Mouse (Mus musculus) cerebellum, postnatal 25 days (tissue): ENCODE data around the gene Tmem131.

Experiments used
- DNase-seq, 2 experiments: peaks; one replicate each; pipeline ENCODE4 v3.0.0; 2021; ENCODE audit warnings: mixed read lengths in 2 of 2

Tmem131 gene

GRCm38 (mm10) chr1:36943653-36944052 lies at the start of gene Tmem131:
TSS of gene Tmem131 (minus strand) at chr1:36943666.
- no peak for DNase-seq

- DNase-seq = no peak
Observed at GRCm38 (mm10) chr1:36988561-36988960, 45.1 kb upstream of the Tmem131 start.

DNA sequence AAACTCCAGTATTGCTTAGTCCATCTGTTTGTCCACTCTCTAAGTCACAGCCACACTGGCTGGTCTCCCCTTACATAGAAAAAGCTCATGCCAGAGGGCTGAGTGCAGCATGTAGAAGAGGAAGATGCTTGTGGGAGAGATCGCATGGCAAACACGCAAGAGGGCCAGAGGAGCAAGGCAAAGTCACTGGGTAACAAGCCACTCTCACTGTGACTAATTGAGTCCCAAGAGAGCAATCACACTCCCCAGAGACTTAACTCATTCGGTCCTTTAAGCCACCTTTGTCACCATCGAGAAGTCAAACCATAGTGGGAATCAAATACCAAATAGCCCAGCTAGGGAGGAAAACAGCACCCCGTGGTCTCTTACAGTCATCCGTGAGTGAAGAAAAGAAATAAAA lies 44.7 kb upstream of the Tmem131 start:
- DNase-seq = no peak

- no peak for DNase-seq
Observed at GRCm38 (mm10) chr1:36987172-36988148, 44.0 kb upstream of the Tmem131 start.

GRCm38 (mm10) chr1:36986396-36987160 lies 43.1 kb upstream of the Tmem131 start:
- no peak for DNase-seq

- DNase-seq = no peak
Observed at GRCm38 (mm10) chr1:36985896-36986295, 42.4 kb upstream of the Tmem131 start.

DNA sequence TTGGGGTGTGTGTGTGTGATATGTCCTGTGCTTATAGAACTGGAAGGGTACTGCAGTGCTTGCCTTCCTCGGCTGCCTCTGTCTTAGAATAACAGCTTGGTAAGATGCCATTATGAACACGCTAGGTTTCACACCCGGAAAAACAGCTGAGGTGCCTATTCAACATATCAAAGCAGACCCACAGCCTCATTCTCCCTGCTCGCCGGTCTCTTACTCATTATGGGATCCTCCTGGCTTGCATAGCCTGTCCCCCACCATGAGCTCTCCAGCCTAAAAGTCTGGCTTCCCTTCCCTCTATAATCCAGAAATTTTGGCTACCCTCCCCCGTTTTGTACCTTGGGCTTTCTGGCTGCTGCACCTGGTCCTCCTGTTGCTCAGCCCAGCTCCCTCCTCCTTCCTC lies 40.9 kb upstream of the Tmem131 start:
- DNase-seq = no peak

DNA sequence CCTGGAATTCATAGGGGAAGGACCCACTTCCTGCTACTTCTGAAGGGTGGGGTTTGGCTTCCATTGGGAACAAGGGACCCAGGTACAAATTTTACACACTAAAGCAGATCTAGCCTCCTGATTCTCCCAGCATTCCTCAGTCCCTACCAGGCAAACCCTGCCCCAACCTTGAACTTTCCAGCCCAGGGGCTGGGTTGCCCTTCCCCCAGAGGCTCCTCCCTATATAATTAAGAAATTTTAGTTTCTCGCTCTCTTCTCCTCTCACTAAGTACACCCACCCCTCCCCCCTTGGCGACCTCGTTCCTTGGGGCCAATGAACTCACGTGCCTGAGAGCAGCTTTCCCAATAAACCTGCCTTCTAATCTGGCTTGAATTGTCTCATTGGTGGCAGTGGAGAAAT lies 40.3 kb upstream of the Tmem131 start:
- DNase-seq = no peak

DNA sequence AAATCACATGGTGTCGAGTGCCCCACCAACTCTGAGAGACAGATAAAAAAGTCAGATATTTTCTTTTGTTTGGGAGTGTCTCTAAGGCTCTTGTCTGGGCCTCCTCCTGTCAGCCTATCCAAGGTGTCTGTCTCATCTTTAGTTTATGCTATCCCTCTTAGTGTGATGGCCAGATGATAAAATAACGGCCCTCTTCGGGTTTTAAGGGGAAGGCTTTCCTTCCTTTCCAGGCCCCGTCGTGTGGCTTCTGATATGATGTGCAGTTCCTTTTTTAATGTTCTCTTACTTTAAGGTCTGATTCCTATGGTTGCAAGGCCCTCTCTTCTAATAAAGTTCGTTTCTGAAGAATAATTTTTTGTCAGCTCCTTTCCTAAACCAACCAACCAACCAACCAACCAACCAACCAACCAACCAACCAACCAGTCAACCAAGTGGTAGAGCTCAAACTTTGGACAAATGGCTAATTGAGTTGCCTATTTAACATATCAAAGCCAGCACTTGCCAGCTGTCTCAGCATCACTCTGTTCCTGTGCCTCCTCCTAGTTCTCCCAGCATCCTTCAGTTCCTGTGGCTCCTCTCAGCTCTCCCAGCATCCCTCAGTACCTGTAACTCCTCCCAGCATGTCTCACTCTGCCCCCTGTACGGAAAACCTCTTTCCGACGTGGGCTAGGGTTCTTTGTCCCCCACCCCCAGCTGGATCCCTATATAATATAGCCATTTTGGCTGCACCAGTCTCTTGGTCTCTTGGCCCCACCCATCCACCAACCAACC lies 38.9 kb upstream of the Tmem131 start:
- DNase-seq = no peak

DNA sequence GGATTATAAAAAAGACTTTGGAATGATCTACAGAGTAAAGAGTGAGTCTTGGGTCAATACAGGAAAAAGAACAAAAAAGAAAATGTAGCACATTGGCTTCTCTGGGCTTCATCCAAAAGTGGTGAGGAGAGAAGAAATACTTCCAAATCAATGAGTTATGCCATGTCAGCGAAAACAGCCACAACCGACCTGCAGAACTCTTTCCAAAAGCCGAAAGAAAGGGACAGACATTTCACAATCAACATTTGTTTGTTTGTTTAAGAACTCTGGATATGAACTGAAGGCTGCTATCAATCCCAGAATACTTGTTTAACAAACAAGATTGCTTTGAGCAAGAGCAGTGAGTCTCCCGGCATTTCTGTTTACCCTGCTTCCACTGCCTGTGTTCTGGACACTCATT lies 33.3 kb upstream of the Tmem131 start:
- no peak for DNase-seq

DNA sequence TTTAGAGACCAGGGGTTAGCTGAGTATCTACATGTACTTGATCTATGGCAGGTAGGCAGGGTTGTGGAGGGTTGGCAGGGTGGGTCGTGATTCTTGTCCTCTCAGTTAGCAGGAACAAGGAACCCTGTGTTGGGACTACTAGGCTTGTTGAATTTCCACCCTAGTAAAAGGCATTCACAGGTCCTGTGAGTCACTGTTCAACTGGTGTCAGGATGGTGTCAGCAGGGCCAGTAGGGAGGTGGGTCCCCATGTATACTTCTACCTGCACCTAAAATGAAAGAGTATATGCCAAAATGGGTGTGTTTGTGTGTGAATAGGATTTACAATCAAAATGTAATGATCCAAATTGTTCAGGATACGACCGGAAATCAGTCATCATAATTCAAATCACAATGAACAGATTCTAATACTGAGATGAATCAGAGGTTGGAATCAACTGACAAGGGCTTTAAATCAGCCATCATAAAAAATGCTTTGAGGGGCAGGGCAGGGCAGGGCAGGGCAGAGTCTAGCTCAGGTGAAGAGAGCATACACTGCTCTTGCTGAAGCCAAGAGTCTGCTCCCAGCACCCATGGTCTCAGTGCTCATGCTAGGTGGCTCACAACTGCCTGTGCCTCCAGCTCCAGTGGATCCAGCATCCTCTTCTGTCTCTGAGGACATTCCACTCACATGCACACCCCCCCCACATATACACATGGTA lies 27.6 kb upstream of the Tmem131 start:
- DNase-seq = no peak

DNA sequence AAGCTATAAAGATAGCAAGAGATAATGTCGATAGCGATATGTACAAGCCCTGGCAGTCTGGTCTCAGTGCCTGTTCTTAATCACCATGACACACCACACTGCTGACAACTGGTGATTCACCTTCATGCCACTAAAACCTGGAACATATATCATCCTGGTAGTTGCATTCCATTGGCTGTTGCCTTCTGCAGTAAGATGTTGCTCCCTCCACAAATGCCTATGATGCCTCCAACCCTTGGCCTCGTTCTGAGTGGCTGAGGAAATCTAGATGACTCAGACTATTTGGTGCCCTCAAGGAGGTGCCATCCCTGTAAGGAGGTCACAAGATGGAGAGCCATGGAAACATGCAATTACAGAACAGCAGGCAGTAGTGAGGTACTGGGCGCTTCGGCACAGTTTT lies 22.4 kb upstream of the Tmem131 start:
- DNase-seq = no peak

DNA sequence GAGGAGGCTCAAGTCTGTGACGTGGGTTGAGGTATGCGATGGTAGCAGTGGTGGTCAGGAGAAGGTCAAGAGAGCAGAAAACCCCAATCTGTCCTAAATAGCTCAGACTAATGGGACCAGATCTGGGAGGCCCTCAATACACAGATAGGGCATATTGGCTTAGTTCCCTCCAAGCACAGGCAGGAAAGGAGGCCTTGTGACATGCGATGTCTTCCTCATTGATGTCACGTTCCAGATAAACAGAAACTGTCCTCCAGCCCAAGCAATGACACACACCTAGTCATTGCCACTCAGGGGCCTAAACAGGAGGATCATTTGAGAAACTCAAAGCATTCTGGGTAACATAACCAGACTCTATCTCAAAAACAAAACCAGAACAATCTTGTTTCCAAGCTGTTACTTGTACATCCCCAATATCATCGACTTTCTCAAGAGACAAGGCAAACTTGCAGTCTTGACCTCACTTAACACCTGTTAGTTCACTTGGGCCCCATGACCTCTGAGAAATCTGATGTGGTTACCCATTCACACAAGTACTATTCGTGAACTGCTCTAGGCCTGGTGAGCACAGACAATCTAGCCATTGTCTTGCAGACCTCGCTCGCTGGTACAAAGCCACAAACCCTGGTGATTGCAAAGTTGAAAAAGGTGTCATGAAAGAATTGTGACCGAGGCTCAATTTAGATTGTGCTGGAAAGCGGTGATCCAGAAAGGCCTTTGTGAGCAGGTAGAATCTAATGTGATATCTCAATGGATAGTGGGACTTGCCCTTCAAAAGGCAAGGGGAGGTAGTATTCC lies 19.1 kb upstream of the Tmem131 start:
- no peak for DNase-seq

GRCm38 (mm10) chr1:36960509-36961222 lies 17.2 kb upstream of the Tmem131 start:
- DNase-seq = no peak

DNA sequence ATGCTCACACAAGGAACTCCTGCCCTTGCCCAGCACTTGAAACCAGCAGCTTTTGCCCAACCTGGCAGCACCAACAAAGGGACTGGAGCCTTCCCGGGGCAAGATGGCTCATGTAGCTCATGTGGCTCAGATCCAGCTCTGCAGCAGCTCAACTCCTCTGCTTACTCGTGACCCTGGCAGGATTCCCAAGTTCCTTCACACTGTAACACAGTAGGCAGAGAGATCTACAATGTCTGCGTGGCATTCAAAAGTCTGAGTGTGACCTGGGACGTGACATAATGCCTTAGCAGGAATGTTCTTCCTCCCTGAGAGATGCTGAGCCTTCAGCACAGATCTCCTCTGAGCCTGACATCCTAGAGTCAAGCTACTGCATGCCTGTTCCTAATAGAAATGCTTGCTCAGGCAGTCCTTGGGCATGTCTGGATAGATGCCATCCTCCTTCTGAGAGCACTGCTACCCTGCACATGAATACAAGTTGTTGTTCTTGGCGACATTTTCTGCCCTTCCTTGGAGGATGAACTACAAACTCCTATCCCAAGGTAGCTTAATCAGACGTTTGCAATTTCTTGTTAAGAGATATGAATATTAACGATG lies 6.2 kb upstream of the Tmem131 start:
- DNase-seq = peak; percentile 46 to 66

DNA sequence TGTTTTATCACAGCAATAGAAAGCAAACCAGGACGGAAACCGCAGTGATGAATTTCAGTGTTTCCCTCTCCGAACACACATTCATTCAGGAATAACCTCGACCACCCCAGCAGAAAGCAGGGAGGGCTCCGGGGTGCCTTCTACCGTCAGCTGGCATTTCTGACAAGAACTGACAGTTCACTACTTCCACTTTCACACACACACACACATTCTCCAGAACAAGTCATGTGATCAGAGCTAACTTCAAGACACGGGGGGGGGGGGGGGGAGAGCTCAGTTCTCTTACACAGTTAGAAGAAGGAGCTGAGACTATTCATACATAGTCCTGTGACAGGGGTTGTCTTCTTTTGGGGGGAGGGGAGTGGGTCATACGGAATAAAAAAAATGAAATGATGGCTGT lies 4.0 kb upstream of the Tmem131 start:
- DNase-seq = no peak

DNA sequence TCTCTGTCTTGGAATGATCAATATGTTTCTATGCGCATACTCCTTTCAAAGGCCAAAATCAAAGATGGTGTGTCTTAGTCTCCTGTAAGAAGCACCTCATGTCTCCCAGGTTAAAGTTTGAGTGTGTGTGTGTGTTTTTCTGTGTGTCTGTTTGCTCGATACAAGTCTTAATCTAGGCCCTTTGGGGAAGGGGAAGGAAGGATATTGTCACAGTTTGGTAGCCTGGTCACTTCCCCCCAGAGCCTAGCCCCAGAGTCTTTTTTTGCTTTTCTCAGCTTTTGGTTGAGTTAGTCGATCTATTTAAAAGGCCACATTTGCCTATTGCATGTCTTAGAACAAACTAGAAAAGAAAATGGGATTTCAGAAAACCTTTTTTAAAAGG lies 3.1 kb downstream of the Tmem131 start:
- no peak for DNase-seq

GRCm38 (mm10) chr1:36939506-36940380 lies 3.7 kb downstream of the Tmem131 start:
- DNase-seq = peak; percentile 93 to 96

GRCm38 (mm10) chr1:36938801-36939286 lies 4.6 kb downstream of the Tmem131 start:
- DNase-seq = peak; percentile 61 to 62
